Mouse (Mus musculus) MEL (cell line): ENCODE measurements around the gene Rpl35a. TPM values are rescaled to one million over a fixed set of nuclear protein-coding genes. Genes with fewer than 3 reads are reported as not detected.

Source experiments
- DNase-seq: peaks from one replicate; pipeline ENCODE4 v3.0.0; 2011; ENCODE audit warnings: low read depth, low spot score
- H3K27ac ChIP-seq: 2 replicates; pipeline ENCODE4 v1.5.1; 2012; ENCODE audit warnings: low read depth, mild to moderate bottlenecking, control low read depth, low read length, moderate library complexity; ENCODE audit not compliant: control insufficient read depth
- H3K27me3 ChIP-seq, 2 experiments: fragments of 150-350 bp in 1 of 2; sonication (generic) in 1 of 2; 2 replicates each; pipeline ENCODE4 v1.6.1; 2012; ENCODE audit warnings: low read length in 2 of 2, mild to moderate bottlenecking in 2 of 2, improper control_type of control experiment in 1 of 2, moderate library complexity in 1 of 2; ENCODE audit not compliant: insufficient read depth in 2 of 2, control insufficient read depth in 1 of 2
- H3K36me3 ChIP-seq, 2 experiments: 2 replicates each; pipeline ENCODE4 v1.6.1; 2012 to 2014; ENCODE audit warnings: low read length in 2 of 2, improper control_type of control experiment in 1 of 2, inconsistent platforms in 1 of 2, mild to moderate bottlenecking in 1 of 2; ENCODE audit not compliant: insufficient read depth in 2 of 2, control insufficient read depth in 1 of 2
- H3K4me1 ChIP-seq, 2 experiments: fragments of 150-350 bp in 1 of 2; sonication (generic) in 1 of 2; 2 replicates each; pipeline ENCODE4 v1.6.1; 2012; ENCODE audit warnings: low read length in 2 of 2, improper control_type of control experiment in 1 of 2, mild to moderate bottlenecking in 1 of 2; ENCODE audit not compliant: insufficient read depth in 2 of 2, control insufficient read depth in 1 of 2
- H3K4me3 ChIP-seq, 2 experiments: fragments of 150-350 bp in 1 of 2; sonication (generic) in 1 of 2; 2 replicates each; pipeline ENCODE4 v1.5.1; 2012; ENCODE audit warnings: low read depth in 2 of 2, low read length in 2 of 2, mild to moderate bottlenecking in 2 of 2, moderate library complexity in 2 of 2, control low read depth in 1 of 2, improper control_type of control experiment in 1 of 2; ENCODE audit not compliant: control insufficient read depth in 1 of 2, insufficient read depth in 1 of 2
- H3K79me2 ChIP-seq: 2 replicates; pipeline ENCODE4 v1.6.1; 2012; ENCODE audit warnings: mild to moderate bottlenecking, low read length, moderate library complexity; ENCODE audit not compliant: control insufficient read depth, poor library complexity, insufficient read depth
- H3K9ac ChIP-seq: 2 replicates; pipeline ENCODE4 v1.6.1; 2012; ENCODE audit warnings: low read depth, mild to moderate bottlenecking, control low read depth, low read length, moderate library complexity; ENCODE audit not compliant: control insufficient read depth, poor library complexity, severe bottlenecking
- H3K9me3 ChIP-seq: fragments of 150-350 bp; sonication (generic); replicated peaks from 2 replicates; pipeline ENCODE4 v1.6.1; 2012; ENCODE audit warnings: mild to moderate bottlenecking, low read length, improper control_type of control experiment, moderate library complexity; ENCODE audit not compliant: insufficient read depth
- CHD2 ChIP-seq: IDR thresholded peaks from 2 replicates; pipeline ENCODE4 v1.6.1; 2011; ENCODE audit warnings: low read length, improper control_type of control experiment
- CTCF ChIP-seq, 3 experiments: IDR thresholded peaks in 2 of 3; conservative IDR thresholded peaks in 1 of 3; 2 replicates each; pipeline ENCODE4 v1.5.1; 2011 to 2012; ENCODE audit warnings: low read length in 3 of 3, low read depth in 2 of 3, mild to moderate bottlenecking in 2 of 3, improper control_type of control experiment in 1 of 3, inconsistent platforms in 1 of 3, mixed read lengths in 1 of 3, moderate library complexity in 1 of 3; ENCODE audit not compliant: control insufficient read depth in 1 of 3, insufficient read depth in 1 of 3, poor library complexity in 1 of 3, severe bottlenecking in 1 of 3
- E2F4 ChIP-seq: IDR thresholded peaks from 2 replicates; pipeline ENCODE4 v1.6.1; 2011; ENCODE audit warnings: low read depth, low read length, improper control_type of control experiment, borderline replicate concordance
- ELF1 ChIP-seq: IDR thresholded peaks from 2 replicates; pipeline ENCODE4 v1.6.1; 2014; ENCODE audit warnings: low read depth, mild to moderate bottlenecking, inconsistent platforms, low read length, improper control_type of control experiment, moderate library complexity
- ETS1 ChIP-seq: IDR thresholded peaks from 2 replicates; pipeline ENCODE4 v1.6.1; 2012; ENCODE audit warnings: low read depth, mild to moderate bottlenecking, inconsistent platforms, low read length, improper control_type of control experiment, moderate library complexity
- HCFC1 ChIP-seq: IDR thresholded peaks from 2 replicates; pipeline ENCODE4 v1.6.1; 2012; ENCODE audit warnings: low read depth, mild to moderate bottlenecking, inconsistent platforms, low read length, improper control_type of control experiment, moderate library complexity
- JUND ChIP-seq: IDR thresholded peaks from 2 replicates; pipeline ENCODE4 v1.6.1; 2011; ENCODE audit warnings: low read depth, mild to moderate bottlenecking, improper control_type of control experiment, low read length
- KAT2A ChIP-seq: conservative IDR thresholded peaks from 2 replicates; pipeline ENCODE4 v1.6.1; 2012; ENCODE audit warnings: low read depth, low read length, improper control_type of control experiment, inconsistent platforms
- MAZ ChIP-seq: IDR thresholded peaks from 2 replicates; pipeline ENCODE4 v1.6.1; 2012; ENCODE audit warnings: low read depth, mild to moderate bottlenecking, inconsistent platforms, low read length, improper control_type of control experiment
- MEF2A ChIP-seq: IDR thresholded peaks from 2 replicates; pipeline ENCODE4 v1.6.1; 2014; ENCODE audit warnings: low read depth, mild to moderate bottlenecking, inconsistent platforms, low read length, improper control_type of control experiment; ENCODE audit not compliant: poor library complexity, insufficient replicate concordance, severe bottlenecking; ENCODE audit errors: extremely low read depth
- MYC ChIP-seq: IDR thresholded peaks from 2 replicates; pipeline ENCODE4 v1.6.1; 2011; ENCODE audit warnings: low read depth, mild to moderate bottlenecking, low read length, improper control_type of control experiment, moderate library complexity
- NELFE ChIP-seq: IDR thresholded peaks from 2 replicates; pipeline ENCODE4 v1.6.1; 2011; ENCODE audit warnings: low read depth, low read length, improper control_type of control experiment
- POLR2A ChIP-seq, 2 experiments: IDR thresholded peaks; 2 replicates each; pipeline ENCODE4 v1.6.1; 2011 to 2012; ENCODE audit warnings: low read length in 2 of 2, mild to moderate bottlenecking in 2 of 2, control low read depth in 1 of 2, improper control_type of control experiment in 1 of 2, low read depth in 1 of 2, moderate library complexity in 1 of 2; ENCODE audit not compliant: control insufficient read depth in 1 of 2, insufficient read depth in 1 of 2, poor library complexity in 1 of 2
- POLR2AphosphoS2 ChIP-seq: IDR thresholded peaks from 2 replicates; pipeline ENCODE4 v1.6.1; 2011; ENCODE audit warnings: low read length, improper control_type of control experiment
- POLR2AphosphoS5 ChIP-seq: IDR thresholded peaks from 2 replicates; pipeline ENCODE4 v1.6.1; 2012; ENCODE audit warnings: low read depth, borderline replicate concordance, mild to moderate bottlenecking, inconsistent platforms, low read length, moderate library complexity, mixed read lengths
- RCOR1 ChIP-seq: IDR thresholded peaks from 2 replicates; pipeline ENCODE4 v1.6.1; 2012; ENCODE audit warnings: low read depth, mild to moderate bottlenecking, inconsistent platforms, low read length, improper control_type of control experiment
- SIN3A ChIP-seq: IDR thresholded peaks from 2 replicates; pipeline ENCODE4 v1.6.1; 2012; ENCODE audit warnings: low read length, improper control_type of control experiment, inconsistent platforms
- SMC3 ChIP-seq: IDR thresholded peaks from 2 replicates; pipeline ENCODE4 v1.6.1; 2011; ENCODE audit warnings: low read depth, low read length, improper control_type of control experiment
- TCF12 ChIP-seq: IDR thresholded peaks from 2 replicates; pipeline ENCODE4 v1.6.1; 2014; ENCODE audit warnings: low read depth, mild to moderate bottlenecking, inconsistent platforms, low read length, improper control_type of control experiment, moderate library complexity
- USF1 ChIP-seq: IDR thresholded peaks from 2 replicates; pipeline ENCODE4 v1.6.1; 2014; ENCODE audit warnings: low read depth, mild to moderate bottlenecking, inconsistent platforms, low read length, improper control_type of control experiment, moderate library complexity
- ZMIZ1 ChIP-seq: IDR thresholded peaks from 2 replicates; pipeline ENCODE4 v1.6.1; 2012; ENCODE audit warnings: low read depth, mild to moderate bottlenecking, inconsistent platforms, low read length, improper control_type of control experiment, moderate library complexity
- ZNF384 ChIP-seq: IDR thresholded peaks from 2 replicates; pipeline ENCODE4 v1.6.1; 2012; ENCODE audit warnings: low read depth, mild to moderate bottlenecking, inconsistent platforms, low read length, improper control_type of control experiment
- polyA plus RNA-seq, 2 experiments: library from polyadenylated mRNA; stranded (reverse) in 1 of 2; unstranded in 1 of 2; fragments of >175 nt in 1 of 2; fragments of >200 nt in 1 of 2; gene quantifications; 2 replicates each; pipeline versions ENCODE4 v1.2.1 to v1.2.4; 2012; ENCODE audit warnings: low replicate concordance in 2 of 2, low read depth in 1 of 2; ENCODE audit not compliant: insufficient read length in 2 of 2, insufficient read depth in 1 of 2, missing spikeins in 1 of 2
- total RNA-seq: library from RNA; depleted of rRNA; stranded (reverse); fragments of 300-350 nt; gene quantifications from 2 replicates; pipeline ENCODE4 v1.2.3, GENCODE M21; 2012

Gene Rpl35a
- total and polyA plus RNA-seq, 3 experiments: 1,572 to 2,314 TPM; not detected in 1

DNA sequence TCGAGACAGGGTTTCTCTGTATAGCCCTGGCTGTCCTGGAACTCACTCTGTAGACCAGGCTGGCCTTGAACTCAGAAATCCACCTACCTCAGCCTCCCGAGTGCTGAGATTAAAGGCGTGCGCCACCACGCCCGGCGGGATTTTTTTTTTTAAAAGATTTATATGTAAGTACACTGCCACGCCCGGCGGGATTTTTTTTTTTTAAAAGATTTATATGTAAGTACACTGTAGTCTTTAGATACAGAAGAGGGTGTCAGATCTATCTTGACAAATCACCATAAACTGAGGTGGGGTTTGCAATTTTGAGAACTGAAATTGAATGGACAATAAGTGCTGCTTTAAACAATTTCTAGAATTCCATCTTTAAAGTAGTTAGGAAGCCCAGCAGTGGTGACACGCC lies 5.1 kb downstream of the Rpl35a start:
- Histone ChIP-seq H3K79me2 (peaks cover 30% of the 10 kb centered on the region), H3K9ac (peak overlapping the region; percentile 77), H3K36me3 (peaks cover 11 to 31% of the 10 kb centered on the region in 2 experiments), H3K27me3 (no peaks in the 10 kb centered on the region), H3K4me3 (peak overlapping the region; percentile 75 to 76; a peak in 2 of 4 replicates), H3K27ac (peak overlapping the region; percentile 84)
- peak; percentile 68 for DNase-seq
- TF ChIP-seq MEF2A: no peak
- no peak for TF ChIP-seq ETS1
- TF ChIP-seq NELFE: no peak
- TF ChIP-seq ELF1: no peak
- no peak for TF ChIP-seq JUND
- TF ChIP-seq TCF12: no peak
- TF ChIP-seq ZNF384: peak; percentile 82
- TF ChIP-seq SIN3A: no peak
- no peak for TF ChIP-seq CTCF (IDR thresholded peaks at IDR 0.05 in 2 of 3, conservative IDR thresholded peaks at IDR 0.05 in 1 of 3; ENCODE audit: control insufficient read depth in 1 of 3, insufficient read depth in 1 of 3, low read depth in 2 of 3, low read length in 3 of 3, poor library complexity in 1 of 3, severe bottlenecking in 1 of 3)
- no peak for TF ChIP-seq ZMIZ1
- TF ChIP-seq POLR2AphosphoS5: no peak
- no peak; a peak in 1 of 4 replicates for TF ChIP-seq POLR2A (IDR thresholded peaks at IDR 0.05; ENCODE audit: control insufficient read depth in 1 of 2, insufficient read depth in 1 of 2, low read depth in 1 of 2, low read length in 2 of 2, poor library complexity in 1 of 2)
- no peak for TF ChIP-seq MAZ
- no peak for TF ChIP-seq USF1
- TF ChIP-seq E2F4: no peak
- no peak for TF ChIP-seq HCFC1
- TF ChIP-seq MYC: 0 out of 2 replicates have a peak, but pooled peaks have one; percentile 18
- no peak for TF ChIP-seq SMC3
- no peak for TF ChIP-seq KAT2A
- TF ChIP-seq POLR2AphosphoS2: no peak
- TF ChIP-seq RCOR1: peak; percentile 57; the same call in 1 of the 2 replicates
- TF ChIP-seq CHD2: no peak
- TF ChIP-seq, all 39 proteins: peak for 3
- Histone ChIP-seq H3K9me3 (no peaks in the 10 kb centered on the region), H3K4me1 (peaks cover 3 to 20% of the 10 kb centered on the region in 2 experiments; a peak in 3 of 4 replicates)
